Mouse (Mus musculus): ENCODE results near the gene Klf2. TPM values are rescaled to one million over a fixed set of nuclear protein-coding genes. Genes with fewer than 3 reads are reported as not detected.

Gene Klf2
- polyA plus RNA-seq, 1 experiment from 2014 or later = 10.1 TPM

GRCm38 (mm10) chr8:72285285-72285684 is 33.5 kb upstream of the Klf2 start:
- H3K27me3 ChIP-seq (ENCODE audit: insufficient read depth, low read length) = no peaks in the 10 kb centered on the region
- no peaks in the 10 kb centered on the region for H3K4me1 ChIP-seq (ENCODE audit: insufficient read depth, low read length)
- H3K9ac ChIP-seq (replicated peaks; ENCODE audit: low read length) = no peak overlapping the region
- H3K4me2 ChIP-seq (replicated peaks; ENCODE audit: low read depth, low read length) = no peak overlapping the region
- H3K9me3 ChIP-seq (ENCODE audit: low read length) = no peaks in the 10 kb centered on the region
- no peak for ATAC-seq (ENCODE audit: low FRiP score, low TSS enrichment)
- WGBS = 75% methylated on average over 4 of the region's 4 CpGs
- H3K36me3 ChIP-seq (ENCODE audit: insufficient read depth, low read length) = no peaks in the 10 kb centered on the region
- H3K4me3 ChIP-seq (ENCODE audit: low read length) = no peak overlapping the region
- H3K27ac ChIP-seq (ENCODE audit: low read length) = no peak overlapping the region

- no peaks in the 10 kb centered on the region for H3K36me3 ChIP-seq (ENCODE audit: insufficient read depth, low read length)
- no peak overlapping the region for H3K9ac ChIP-seq (replicated peaks; ENCODE audit: low read length)
- no peaks in the 10 kb centered on the region for H3K9me3 ChIP-seq (ENCODE audit: low read length)
- H3K27me3 ChIP-seq (ENCODE audit: insufficient read depth, low read length) = no peaks in the 10 kb centered on the region
- H3K4me1 ChIP-seq (ENCODE audit: insufficient read depth, low read length) = no peaks in the 10 kb centered on the region
- no peak overlapping the region for H3K27ac ChIP-seq (ENCODE audit: low read length)
- no peak overlapping the region for H3K4me3 ChIP-seq (ENCODE audit: low read length)
- no peak overlapping the region for H3K4me2 ChIP-seq (replicated peaks; ENCODE audit: low read depth, low read length)
- no peak for ATAC-seq (ENCODE audit: low FRiP score, low TSS enrichment)
Measured at GRCm38 (mm10) chr8:72289051-72289450, 29.8 kb upstream of the Klf2 start.

DNA sequence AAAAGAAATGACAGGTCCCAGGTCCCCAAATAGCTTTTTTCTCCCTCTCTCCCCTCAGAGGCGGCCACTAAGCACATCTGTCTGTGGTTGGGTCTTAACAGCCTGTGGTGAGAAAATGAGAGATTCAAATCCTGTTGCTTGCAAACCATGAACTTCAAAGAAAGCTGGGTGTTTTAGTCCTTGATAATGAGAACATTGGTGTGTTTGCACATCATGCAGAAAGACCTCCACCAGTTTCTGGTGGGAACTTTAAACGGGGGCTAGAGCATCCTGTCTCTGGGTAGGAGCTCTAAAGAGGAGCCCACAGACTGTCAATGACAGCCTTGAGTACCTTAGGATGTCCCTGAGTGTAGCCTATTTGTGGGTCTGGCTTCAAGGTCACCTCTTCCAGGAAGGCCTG is 27.7 kb upstream of the Klf2 start:
- Histone ChIP-seq H3K9me3 (ENCODE audit: low read length) (no peaks in the 10 kb centered on the region), H3K36me3 (ENCODE audit: insufficient read depth, low read length) (no peaks in the 10 kb centered on the region), H3K4me2 (replicated peaks; ENCODE audit: low read depth, low read length) (no peak overlapping the region), H3K4me1 (ENCODE audit: insufficient read depth, low read length) (no peaks in the 10 kb centered on the region), H3K27ac (ENCODE audit: low read length) (no peak overlapping the region), H3K27me3 (ENCODE audit: insufficient read depth, low read length) (no peaks in the 10 kb centered on the region), H3K4me3 (ENCODE audit: low read length) (no peak overlapping the region), H3K9ac (replicated peaks; ENCODE audit: low read length) (no peak overlapping the region)
- 75% methylated on average over 2 of the region's 2 CpGs for WGBS
- ATAC-seq (ENCODE audit: low FRiP score, low TSS enrichment) = no peak

GRCm38 (mm10) chr8:72293309-72293708 is 25.5 kb upstream of the Klf2 start:
- H3K4me1 ChIP-seq (ENCODE audit: insufficient read depth, low read length) = no peaks in the 10 kb centered on the region
- no peaks in the 10 kb centered on the region for H3K36me3 ChIP-seq (ENCODE audit: insufficient read depth, low read length)
- no peak overlapping the region for H3K4me3 ChIP-seq (ENCODE audit: low read length)
- H3K27me3 ChIP-seq (ENCODE audit: insufficient read depth, low read length) = no peaks in the 10 kb centered on the region
- no peak for ATAC-seq (ENCODE audit: low FRiP score, low TSS enrichment)
- no peaks in the 10 kb centered on the region for H3K9me3 ChIP-seq (ENCODE audit: low read length)
- H3K27ac ChIP-seq (ENCODE audit: low read length) = no peak overlapping the region
- no peak overlapping the region for H3K9ac ChIP-seq (replicated peaks; ENCODE audit: low read length)
- H3K4me2 ChIP-seq (replicated peaks; ENCODE audit: low read depth, low read length) = no peak overlapping the region

DNA sequence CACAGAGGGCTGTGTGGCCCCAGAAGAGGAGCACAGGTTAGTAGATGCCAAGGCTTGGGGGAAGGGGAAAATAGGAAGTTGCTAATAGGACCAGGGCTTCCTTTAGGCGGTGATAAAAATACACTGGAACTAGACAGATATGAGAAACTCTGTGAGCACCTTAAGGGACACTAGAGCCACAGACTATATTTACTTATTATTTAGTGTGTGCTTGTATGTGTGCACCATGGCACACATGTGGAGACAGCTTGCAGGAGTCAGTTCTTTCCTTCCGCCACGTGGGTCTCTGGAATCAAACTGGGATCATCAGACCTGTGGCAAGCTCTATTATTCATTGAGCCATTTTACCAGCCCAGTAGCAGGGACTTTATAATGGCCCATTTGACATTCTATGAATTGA is 23.7 kb upstream of the Klf2 start:
- no peak; the same call in 1 of the 2 replicates for ATAC-seq (ENCODE audit: low FRiP score, low TSS enrichment)
- Histone ChIP-seq H3K9ac (replicated peaks; ENCODE audit: low read length) (no peak overlapping the region), H3K27me3 (ENCODE audit: insufficient read depth, low read length) (no peaks in the 10 kb centered on the region), H3K27ac (ENCODE audit: low read length) (peak overlapping the region; percentile 75), H3K4me1 (ENCODE audit: insufficient read depth, low read length) (no peaks in the 10 kb centered on the region), H3K4me3 (ENCODE audit: low read length) (no peak overlapping the region), H3K36me3 (ENCODE audit: insufficient read depth, low read length) (no peaks in the 10 kb centered on the region), H3K9me3 (ENCODE audit: low read length) (no peaks in the 10 kb centered on the region), H3K4me2 (replicated peaks; ENCODE audit: low read depth, low read length) (no peak overlapping the region)
- 66% methylated on average over 3 of the region's 3 CpGs for WGBS

GRCm38 (mm10) chr8:72295679-72296078 is 23.2 kb upstream of the Klf2 start:
- Histone ChIP-seq H3K4me2 (replicated peaks; ENCODE audit: low read depth, low read length) (no peak overlapping the region), H3K9ac (replicated peaks; ENCODE audit: low read length) (no peak overlapping the region), H3K4me1 (ENCODE audit: insufficient read depth, low read length) (no peaks in the 10 kb centered on the region), H3K36me3 (ENCODE audit: insufficient read depth, low read length) (no peaks in the 10 kb centered on the region), H3K4me3 (ENCODE audit: low read length) (no peak overlapping the region), H3K27me3 (ENCODE audit: insufficient read depth, low read length) (no peaks in the 10 kb centered on the region), H3K27ac (ENCODE audit: low read length) (peak overlapping the region; percentile 75), H3K9me3 (ENCODE audit: low read length) (no peaks in the 10 kb centered on the region)
- 33% methylated on average over 8 of the region's 8 CpGs for WGBS
- ATAC-seq (ENCODE audit: low FRiP score, low TSS enrichment) = peak; percentile 95

- H3K27ac ChIP-seq (ENCODE audit: low read length) = no peak overlapping the region
- no peaks in the 10 kb centered on the region for H3K27me3 ChIP-seq (ENCODE audit: insufficient read depth, low read length)
- H3K4me3 ChIP-seq (ENCODE audit: low read length) = no peak overlapping the region
- no peak overlapping the region for H3K9ac ChIP-seq (replicated peaks; ENCODE audit: low read length)
- WGBS = 92% methylated on average over 8 of the region's 8 CpGs
- no peaks in the 10 kb centered on the region for H3K9me3 ChIP-seq (ENCODE audit: low read length)
- H3K4me2 ChIP-seq (replicated peaks; ENCODE audit: low read depth, low read length) = no peak overlapping the region
- no peak for ATAC-seq (ENCODE audit: low FRiP score, low TSS enrichment)
- H3K36me3 ChIP-seq (ENCODE audit: insufficient read depth, low read length) = no peaks in the 10 kb centered on the region
- H3K4me1 ChIP-seq (ENCODE audit: insufficient read depth, low read length) = no peaks in the 10 kb centered on the region
Measured at GRCm38 (mm10) chr8:72296561-72296960, 22.3 kb upstream of the Klf2 start.

DNA sequence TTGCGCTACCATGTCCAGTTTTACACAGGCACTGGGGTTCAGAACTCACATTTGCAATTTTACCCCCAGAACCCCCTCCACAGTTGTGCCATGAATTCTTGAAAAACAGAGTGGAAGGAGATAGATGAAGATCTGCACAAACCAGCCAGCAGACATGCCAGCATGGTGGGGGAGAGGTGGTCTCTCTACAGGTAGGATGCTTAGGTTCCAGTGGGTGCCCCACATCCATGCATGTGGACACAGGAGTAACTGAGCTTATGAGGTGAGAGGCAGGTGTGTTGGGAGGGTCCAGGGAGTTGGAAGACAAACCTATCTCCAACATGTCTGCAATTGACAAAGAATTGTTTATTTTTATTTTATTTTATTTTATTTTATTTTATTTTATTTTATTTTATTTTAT is 19.9 kb upstream of the Klf2 start:
- ATAC-seq (ENCODE audit: low FRiP score, low TSS enrichment) = no peak
- 100% methylated on average over 1 of the region's 1 CpGs for WGBS
- H3K36me3 ChIP-seq (ENCODE audit: insufficient read depth, low read length) = no peaks in the 10 kb centered on the region
- no peaks in the 10 kb centered on the region; the same call in 1 of the 2 replicates for H3K4me1 ChIP-seq (ENCODE audit: insufficient read depth, low read length)
- no peaks in the 10 kb centered on the region for H3K9me3 ChIP-seq (ENCODE audit: low read length)
- no peak overlapping the region for H3K27ac ChIP-seq (ENCODE audit: low read length)
- H3K4me2 ChIP-seq (replicated peaks; ENCODE audit: low read depth, low read length) = no peak overlapping the region
- no peaks in the 10 kb centered on the region for H3K27me3 ChIP-seq (ENCODE audit: insufficient read depth, low read length)
- H3K4me3 ChIP-seq (ENCODE audit: low read length) = no peak overlapping the region
- no peak overlapping the region for H3K9ac ChIP-seq (replicated peaks; ENCODE audit: low read length)

- Histone ChIP-seq H3K9me3 (ENCODE audit: low read length) (no peaks in the 10 kb centered on the region), H3K4me1 (ENCODE audit: insufficient read depth, low read length) (no peaks in the 10 kb centered on the region; the same call in 1 of the 2 replicates), H3K9ac (replicated peaks; ENCODE audit: low read length) (no peak overlapping the region), H3K4me3 (ENCODE audit: low read length) (no peak overlapping the region), H3K27ac (ENCODE audit: low read length) (no peak overlapping the region), H3K36me3 (ENCODE audit: insufficient read depth, low read length) (no peaks in the 10 kb centered on the region), H3K4me2 (replicated peaks; ENCODE audit: low read depth, low read length) (no peak overlapping the region), H3K27me3 (ENCODE audit: insufficient read depth, low read length) (no peaks in the 10 kb centered on the region)
- ATAC-seq (ENCODE audit: low FRiP score, low TSS enrichment) = peak; percentile 53; the same call in 1 of the 2 replicates
- 68% methylated on average over 9 of the region's 9 CpGs for WGBS
Measured at GRCm38 (mm10) chr8:72300654-72301400, 18.0 kb upstream of the Klf2 start.

GRCm38 (mm10) chr8:72301497-72301896 is 17.3 kb upstream of the Klf2 start:
- Histone ChIP-seq H3K27me3 (ENCODE audit: insufficient read depth, low read length) (no peaks in the 10 kb centered on the region), H3K4me2 (replicated peaks; ENCODE audit: low read depth, low read length) (no peak overlapping the region), H3K27ac (ENCODE audit: low read length) (no peak overlapping the region), H3K4me1 (ENCODE audit: insufficient read depth, low read length) (no peaks in the 10 kb centered on the region; the same call in 1 of the 2 replicates), H3K9me3 (ENCODE audit: low read length) (no peaks in the 10 kb centered on the region), H3K9ac (replicated peaks; ENCODE audit: low read length) (no peak overlapping the region), H3K4me3 (ENCODE audit: low read length) (no peak overlapping the region), H3K36me3 (ENCODE audit: insufficient read depth, low read length) (no peaks in the 10 kb centered on the region)
- ATAC-seq (ENCODE audit: low FRiP score, low TSS enrichment) = 0 out of 2 replicates have a peak, but pooled peaks have one; percentile 43
- 55% methylated on average over 5 of the region's 5 CpGs for WGBS
